Mouse (Mus musculus) frontal cortex, postnatal 10 days (tissue): ENCODE measurements at regions not wholly inside any gene's neighbourhood (a gene's known extent, or its start where the extent isn't known, plus 50 kb on each side); places are given as distances from the start of the nearest gene placed in this dataset.
"Not testable (repeated sequence)": the region's sequence is repeated elsewhere in the genome, so short reads cannot be mapped to it uniquely, and the experiment has no call there.

ENCODE experiments used
- DNase-seq, 2 experiments: peaks; one replicate each; pipeline ENCODE4 v3.0.0; 2022; ENCODE audit warnings: low spot score in 2 of 2, mixed read lengths in 1 of 2

- DNase-seq, result no peak
These were observed 79.1 kb upstream of the Tbl1xr1 start for GRCm38 (mm10) chr3:21997387-21997786.

DNA sequence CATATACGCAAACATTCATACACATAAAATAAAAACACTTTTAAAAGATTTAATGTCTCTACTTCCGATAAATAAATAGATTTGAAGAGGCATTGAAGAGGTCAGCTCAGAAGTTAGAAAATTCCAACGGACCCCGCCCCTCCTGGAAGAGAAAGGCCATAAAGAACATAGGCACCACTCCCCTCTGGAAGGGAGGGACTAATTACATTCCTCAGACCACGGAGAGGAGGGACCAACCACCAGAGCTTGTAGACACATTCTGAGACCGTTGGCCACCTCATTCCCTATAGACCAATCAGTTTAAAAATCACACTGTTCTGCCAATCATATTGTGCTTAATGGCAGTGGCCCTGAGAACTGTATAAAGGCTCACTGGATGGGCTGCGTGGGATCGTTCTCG is 71.0 kb upstream of the Tbl1xr1 start:
- no peak for DNase-seq

DNA sequence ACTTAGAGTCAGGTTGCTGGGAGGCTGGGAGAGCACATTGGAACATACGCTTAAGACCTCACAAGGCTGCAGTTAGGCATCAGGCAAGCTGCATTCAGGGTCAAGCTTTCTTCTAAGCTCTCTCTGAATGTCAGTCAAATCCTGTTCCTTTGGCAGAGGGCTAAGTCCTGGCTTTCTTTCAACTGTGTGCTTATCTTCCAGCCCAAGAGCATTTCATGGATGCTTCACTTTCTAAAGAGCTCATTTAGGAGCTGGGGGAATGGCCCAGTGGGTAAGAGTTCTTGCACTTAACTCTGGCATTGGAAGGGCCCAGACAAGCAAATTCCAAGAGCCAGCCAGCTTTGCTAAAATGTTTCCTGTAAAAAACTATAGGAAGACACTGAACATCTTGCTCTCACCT is 70.3 kb upstream of the Tbl1xr1 start:
- no peak for DNase-seq

- no peak for DNase-seq
These were observed 69.8 kb upstream of the Tbl1xr1 start for GRCm38 (mm10) chr3:22006651-22007050.

DNA sequence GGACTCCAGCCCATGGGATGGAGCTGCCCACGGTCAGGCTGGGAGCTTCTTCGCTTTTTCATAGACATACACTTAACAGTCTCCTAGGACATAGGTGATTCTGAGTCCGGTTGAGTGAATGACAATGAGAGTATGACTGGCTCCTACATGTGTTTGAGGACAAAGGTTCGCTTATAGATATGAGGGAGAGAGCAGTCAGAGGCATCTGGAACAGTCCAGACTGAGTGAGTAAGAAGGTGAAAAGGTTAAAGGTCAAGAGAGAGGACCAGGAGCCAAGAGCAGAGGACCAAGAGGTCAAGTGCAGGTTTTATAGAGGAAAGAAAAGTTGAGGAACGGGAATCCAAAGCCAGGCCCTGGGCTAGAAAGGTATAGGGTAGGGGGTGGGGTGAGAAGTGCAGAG is 68.7 kb upstream of the Tbl1xr1 start:
- DNase-seq, result no peak

DNA sequence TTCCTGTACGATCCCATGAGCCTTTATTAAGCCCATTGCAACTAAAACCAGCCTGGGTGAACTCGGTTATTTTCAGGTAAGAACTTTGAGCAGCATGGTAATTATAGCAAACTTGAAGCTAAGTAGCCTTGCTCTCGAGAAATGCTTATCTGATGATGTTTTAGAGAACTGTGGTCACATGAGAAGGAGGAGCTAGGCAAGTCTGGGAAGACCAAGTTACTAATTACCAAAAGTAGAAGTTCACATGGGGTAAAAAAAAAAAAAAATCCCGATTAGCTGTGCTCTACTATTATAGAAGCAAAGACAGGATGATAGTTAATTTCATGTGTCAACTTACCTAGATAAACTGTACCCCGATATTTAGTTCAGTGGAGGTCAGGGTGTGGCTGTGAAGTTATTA is 68.0 kb upstream of the Tbl1xr1 start:
- no peak for DNase-seq

- DNase-seq, result no peak
These were observed 66.4 kb upstream of the Tbl1xr1 start for GRCm38 (mm10) chr3:22009898-22010699.

DNA sequence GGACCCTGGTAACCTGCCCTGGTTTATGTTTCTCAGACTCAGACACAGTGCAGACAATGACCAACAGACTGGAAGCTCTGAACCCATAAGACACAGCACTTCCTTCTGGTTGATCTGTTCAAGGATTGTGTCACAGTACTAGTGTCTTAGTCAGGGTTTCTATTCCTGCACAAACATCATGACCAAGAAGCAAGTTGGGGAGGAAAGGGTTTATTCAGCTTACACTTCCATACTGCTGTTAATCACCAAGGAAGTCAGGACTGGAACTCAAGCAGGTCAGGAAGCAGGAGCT is 65.8 kb upstream of the Tbl1xr1 start:
- not testable (repeated sequence) for DNase-seq

DNA sequence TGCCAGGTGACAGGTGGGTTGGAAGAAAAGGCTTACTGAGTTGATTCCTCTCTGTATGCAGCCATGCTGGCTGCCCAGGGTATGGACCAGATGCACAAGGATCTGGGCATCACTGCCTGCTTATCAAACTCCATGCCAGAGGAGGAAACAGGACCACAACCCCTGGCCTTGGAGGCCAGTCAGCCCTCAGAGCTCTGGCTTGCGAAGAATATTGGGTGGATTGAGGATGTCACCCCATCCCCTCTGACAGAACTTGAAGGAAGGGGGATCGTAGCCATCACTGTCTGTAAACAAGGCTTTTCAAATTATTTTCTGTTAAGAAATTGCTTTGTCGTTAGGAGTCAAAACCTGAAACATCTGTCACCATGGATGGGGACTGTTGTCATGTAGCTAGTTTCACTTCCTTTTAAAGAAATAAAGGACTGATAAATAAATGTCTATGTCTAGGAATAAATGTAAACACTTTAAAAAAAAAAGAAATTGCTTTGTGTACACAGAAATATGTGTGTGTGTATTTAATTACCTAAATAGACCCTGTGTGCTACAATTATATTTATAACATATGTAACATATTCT is 55.0 kb upstream of the Tbl1xr1 start:
- no peak for DNase-seq

DNA sequence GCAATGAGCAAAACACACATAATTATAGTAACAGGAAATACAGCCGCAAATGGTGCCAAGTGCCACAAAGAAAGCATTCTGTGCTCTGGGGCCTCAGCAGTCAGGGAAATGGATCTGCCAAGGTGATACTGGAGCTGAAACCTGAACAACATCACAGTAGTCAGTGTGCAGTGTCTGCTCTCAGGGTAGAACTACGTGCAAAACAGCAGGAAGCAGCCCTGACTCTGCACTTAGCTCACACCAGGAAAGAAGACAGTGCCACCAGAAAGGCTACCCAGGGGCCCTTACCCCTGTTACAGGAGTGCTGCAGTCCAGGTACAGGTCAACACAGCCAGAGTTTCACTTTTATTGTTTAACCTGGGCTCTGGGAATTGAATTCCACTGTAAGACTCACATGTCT is 54.0 kb upstream of the Tbl1xr1 start:
- no peak for DNase-seq

DNA sequence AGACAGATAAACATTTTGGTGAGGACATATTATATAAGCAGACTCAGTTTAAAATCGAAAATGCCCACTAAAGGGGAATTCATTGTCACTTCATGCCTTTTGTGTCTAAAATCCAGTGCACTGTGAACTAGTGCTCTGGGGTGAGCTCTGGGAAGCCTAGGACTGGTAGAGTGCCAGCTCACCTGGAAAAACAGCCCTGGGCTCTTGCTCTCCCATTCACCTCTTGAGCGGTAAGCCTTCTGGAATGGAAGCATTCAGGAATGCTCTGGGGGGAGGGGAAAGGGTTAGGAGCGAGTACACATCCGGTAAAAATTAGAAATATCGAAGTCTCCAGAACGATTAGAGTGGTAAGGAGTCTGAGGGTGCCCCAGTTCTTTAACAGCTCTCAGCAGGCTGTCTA is 53.4 kb upstream of the Tbl1xr1 start:
- no peak for DNase-seq

DNA sequence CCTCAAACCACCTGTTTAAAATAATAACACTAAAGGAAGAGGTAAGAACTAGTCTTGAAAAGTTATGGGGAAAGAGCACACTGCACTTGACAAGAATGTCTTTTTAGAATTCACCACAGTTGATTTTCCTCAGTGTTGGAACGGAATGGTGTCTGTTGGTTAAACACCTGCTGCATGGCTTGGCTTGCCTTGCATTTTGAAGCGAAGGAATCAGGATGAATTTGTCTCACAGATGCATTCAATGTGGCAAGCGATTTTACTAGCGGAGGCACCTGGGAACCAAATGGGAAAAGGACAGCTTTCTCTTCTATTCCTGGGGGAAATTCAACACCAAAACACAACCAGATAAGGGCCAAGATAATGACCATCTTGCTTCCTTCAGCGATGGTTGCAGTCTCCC is 52.9 kb upstream of the Tbl1xr1 start:
- DNase-seq, result no peak

DNA sequence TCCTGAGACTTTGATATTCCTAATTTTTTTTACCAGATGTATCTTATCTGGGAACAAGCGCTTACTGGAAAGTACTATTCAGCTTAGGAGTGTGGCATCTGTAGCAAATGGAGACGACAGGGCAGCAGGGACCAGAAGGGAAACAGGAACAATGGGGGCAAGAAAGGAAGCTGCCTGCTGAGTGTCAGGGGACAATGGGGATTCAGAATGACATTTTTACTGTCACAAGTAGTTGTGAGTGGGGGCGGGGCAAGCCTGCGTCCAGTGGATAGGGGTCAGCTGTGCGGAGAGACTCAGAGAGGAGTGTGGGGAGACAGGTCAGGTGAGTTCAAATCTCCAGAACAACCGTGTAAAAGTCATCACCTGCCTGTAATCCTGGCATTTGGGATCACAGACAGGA is 52.3 kb upstream of the Tbl1xr1 start:
- DNase-seq, result no peak

DNA sequence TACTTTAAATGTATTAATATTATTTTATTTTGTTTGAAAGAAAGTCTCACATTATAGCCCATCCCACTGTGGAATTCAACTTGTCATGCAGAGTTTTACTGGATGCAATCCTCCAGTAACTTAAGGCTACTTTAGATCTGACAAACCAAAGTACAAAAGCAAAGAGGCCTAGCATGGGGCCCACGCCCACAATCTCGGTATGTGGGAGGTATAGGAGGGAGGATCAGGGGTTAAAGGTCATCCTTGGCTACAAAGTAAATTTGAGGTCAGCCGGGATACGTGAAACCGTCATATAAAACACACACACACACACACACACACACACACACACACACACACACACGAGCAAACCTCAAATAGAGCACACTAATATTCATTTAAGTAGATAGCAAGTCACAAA is 51.3 kb upstream of the Tbl1xr1 start:
- no peak for DNase-seq

- DNase-seq, result no peak
These were observed 50.8 kb upstream of the Tbl1xr1 start for GRCm38 (mm10) chr3:22025615-22026014.
